12 mouse cellular contexts compared by ENCODE assay signal in the genomic region with DNA sequence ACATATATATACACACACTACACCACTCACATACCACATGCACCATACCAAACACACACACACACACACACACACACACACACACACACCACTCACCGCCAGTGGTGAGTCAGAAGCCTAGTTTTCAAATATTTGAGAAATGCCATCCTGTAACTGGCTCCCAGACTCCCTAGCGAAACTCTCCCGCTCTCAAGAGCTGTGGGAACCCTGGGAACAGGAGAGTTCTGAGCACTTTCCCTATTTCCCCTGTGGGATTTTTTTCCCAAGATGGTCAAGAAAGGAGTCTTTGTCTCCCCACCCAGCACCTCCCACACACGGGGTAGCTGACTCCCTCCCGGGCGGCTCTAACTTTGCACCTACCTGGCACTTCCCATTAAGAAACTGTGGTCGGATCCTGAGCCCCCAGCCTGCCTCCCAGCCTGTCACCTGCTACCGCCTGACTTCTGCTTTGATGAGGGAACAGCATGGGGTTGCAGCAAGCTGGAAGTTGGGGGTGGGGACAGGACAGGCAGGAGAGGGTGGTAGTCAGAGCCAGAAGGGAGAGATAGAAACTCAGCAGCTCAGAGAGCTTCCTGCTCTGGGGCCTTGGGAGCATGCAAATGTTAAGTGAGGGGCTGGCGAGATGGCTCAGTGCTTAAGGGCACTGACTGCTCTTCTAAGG. TPM values are rescaled to one million over a fixed set of nuclear protein-coding genes. Genes with fewer than 3 reads are reported as not detected.
DNase-seq lines count a peak whose midpoint lies in the region; ATAC-seq and TF ChIP-seq lines count a peak whose summit lies in the region.
"Had no signal": no experiment of that assay in that cellular context is flagged by ENCODE, and none has a peak within 500 bp of the region (broad histone marks: within the 10 kb centered on the region; RNA-seq: fewer than 3 reads in every experiment).

No protein-coding gene starts in this region.

- no peak overlapping the region for H3K4me3 ChIP-seq in kidney, embryonic 15.5 days (replicated peaks)
- H3K4me3 ChIP-seq in E14TG2a.4 (replicated peaks; ENCODE audit: low read length) = peak overlapping the region; percentile 53

- WGBS in kidney, embryonic 15.5 days = 18% methylated on average over 9 of the region's 9 CpGs

- no peaks in the 10 kb centered on the region for H3K9me3 ChIP-seq in kidney, embryonic 15.5 days (replicated peaks)
- no peaks in the 10 kb centered on the region for H3K9me3 ChIP-seq in E14TG2a.4 (ENCODE audit: low read length)

- H3K27ac ChIP-seq in kidney, embryonic 15.5 days = peak overlapping the region; percentile 20; the same call in 1 of the 2 replicates
- H3K27ac ChIP-seq: hindbrain, embryonic 14.5 days had no signal

- peaks cover 15% of the 10 kb centered on the region; the same call in 1 of the 2 replicates for H3K4me1 ChIP-seq in kidney, embryonic 15.5 days
- H3K4me1 ChIP-seq in E14TG2a.4 (replicated peaks; ENCODE audit: low read depth, low read length) = peaks cover 56% of the 10 kb centered on the region

- no peak overlapping the region for H3K9ac ChIP-seq in kidney, embryonic 15.5 days
- H3K9ac ChIP-seq: hindbrain, embryonic 14.5 days had no signal

- H3K36me3 ChIP-seq in kidney, embryonic 15.5 days = no peaks in the 10 kb centered on the region
- no peaks in the 10 kb centered on the region for H3K36me3 ChIP-seq in E14TG2a.4 (ENCODE audit: insufficient read depth, low read length)

- TF ChIP-seq CTCF in E14TG2a.4 (conservative IDR thresholded peaks at IDR 0.05; ENCODE audit: low read length) = no peak

- no peak; the same call in 1 of the 2 replicates for ATAC-seq in kidney, embryonic 15.5 days (replicated peaks; ENCODE audit: low FRiP score)
- ATAC-seq in granulocyte monocyte progenitor cell, adult 5-6 weeks (replicated peaks; ENCODE audit: poor library complexity, severe bottlenecking) = peak; percentile 87

- H3K4me2 ChIP-seq in kidney, embryonic 15.5 days = peak overlapping the region; percentile 20
- H3K4me2 ChIP-seq: hindbrain, embryonic 14.5 days; liver, embryonic 11.5 days had no signal

- peak; percentile 30 to 45 for DNase-seq in adrenal gland, postnatal 36 days
- no peak for DNase-seq in adrenal gland, postnatal 25 days
- no peak for DNase-seq in kidney, adult 8-10 months
- DNase-seq in cerebellum, postnatal 25 days = no peak
- DNase-seq in cerebellum, adult 9-10 months = no peak
- DNase-seq: cerebellum, adult 18-20 months; retina, postnatal 1 day had no signal

- H3K27me3 ChIP-seq in kidney, embryonic 15.5 days = no peaks in the 10 kb centered on the region
- H3K27me3 ChIP-seq in E14TG2a.4 (ENCODE audit: insufficient read depth, low read length) = peaks cover 7% of the 10 kb centered on the region

RNA-seq across cellular contexts. Expression of a gene that starts 11.3 kb away (rescaled TPM):
- 10 to 100 TPM; 21.0 to 22.8 TPM for total RNA-seq in adrenal gland, postnatal 36 days (2021)
- 21.9 and 24.0 TPM in 2 replicates for total RNA-seq in adrenal gland, postnatal 25 days (2021)
- 33.5 and 37.3 TPM in 2 replicates for polyA plus RNA-seq in kidney, embryonic 15.5 days (2015; fragmentation: Nextera tagmentation; extraction: Ambion mirVana)
- not detected in 2 replicates for total RNA-seq in granulocyte monocyte progenitor cell, adult 5-6 weeks (2014; fragmentation: Nextera tagmentation)
- total RNA-seq in granulocyte monocyte progenitor cell, adult 5-6 weeks (2017) = not detected in 2 replicates

RNA-seq across cellular contexts. Expression of a gene that starts 23.2 kb away (rescaled TPM):
- not detected for total RNA-seq in adrenal gland, postnatal 36 days (2021)
- not detected in 2 replicates for total RNA-seq in adrenal gland, postnatal 25 days (2021)
- 0.38 and 0.42 TPM in 2 replicates for polyA plus RNA-seq in kidney, embryonic 15.5 days (2015; fragmentation: Nextera tagmentation; extraction: Ambion mirVana)
- total RNA-seq in granulocyte monocyte progenitor cell, adult 5-6 weeks (2014; fragmentation: Nextera tagmentation) = not detected in 2 replicates
- total RNA-seq in granulocyte monocyte progenitor cell, adult 5-6 weeks (2017) = not detected in 2 replicates

RNA-seq across cellular contexts. Expression of a gene that starts 57.9 kb away (rescaled TPM):
- 100 to 1,000 TPM; 100 to 110 TPM for total RNA-seq in adrenal gland, postnatal 36 days (2021)
- 92.3 and 112 TPM in 2 replicates for total RNA-seq in adrenal gland, postnatal 25 days (2021)
- 69.4 and 70.0 TPM in 2 replicates for polyA plus RNA-seq in kidney, embryonic 15.5 days (2015; fragmentation: Nextera tagmentation; extraction: Ambion mirVana)
- 175 and 185 TPM in 2 replicates for total RNA-seq in granulocyte monocyte progenitor cell, adult 5-6 weeks (2014; fragmentation: Nextera tagmentation)
- 11.8 and 14.0 TPM in 2 replicates for total RNA-seq in granulocyte monocyte progenitor cell, adult 5-6 weeks (2017)

Comparison
In these comparisons a context has a peak if more than half of its experiments do, and no peak if none do; other contexts are left out.
1. DNase-seq: peak in adrenal gland, postnatal 36 days (2 of 2); none in adrenal gland, postnatal 25 days (single experiment), kidney, adult 8-10 months (0 of 2), cerebellum, postnatal 25 days (0 of 2) and cerebellum, adult 9-10 months (single experiment).
2. RNA of a gene that starts 11.3 kb away (total RNA-seq): 21.9 to 24.0 TPM in adrenal gland, postnatal 25 days and 21.0 to 22.8 TPM in adrenal gland, postnatal 36 days; not detected in granulocyte monocyte progenitor cell, adult 5-6 weeks; every median in the first group is over 10 times any median in the second.